Mouse (Mus musculus) midbrain, embryonic 15.5 days (tissue): ENCODE measurements around the gene Rogdi. TPM values are rescaled to one million over a fixed set of nuclear protein-coding genes. Genes with fewer than 3 reads are reported as not detected.

Experiments used
- ATAC-seq: fragments of 200-750 bp; cut with Nextera tagmentation; replicated peaks from 2 replicates; pipeline ENCODE4 v1.8.0; 2017; ENCODE audit warnings: moderate TSS enrichment
- H3K27ac ChIP-seq: fragments of 300-500 bp; sonication (generic); 2 replicates; pipeline ENCODE4 v1.5.1; 2015; ENCODE audit warnings: mild to moderate bottlenecking, inconsistent platforms
- H3K27me3 ChIP-seq: fragments of 300-500 bp; sonication (generic); replicated peaks from 2 replicates; pipeline ENCODE4 v1.6.1; 2015; ENCODE audit warnings: inconsistent platforms
- H3K36me3 ChIP-seq: fragments of 300-500 bp; sonication (generic); replicated peaks from 2 replicates; pipeline ENCODE4 v1.6.1; 2015; ENCODE audit warnings: inconsistent platforms
- H3K4me1 ChIP-seq: fragments of 300-500 bp; sonication (generic); 2 replicates; pipeline ENCODE4 v1.6.1; 2015; ENCODE audit warnings: inconsistent platforms
- H3K4me2 ChIP-seq: fragments of 300-500 bp; sonication (generic); 2 replicates; pipeline ENCODE4 v1.6.1; 2015; ENCODE audit warnings: inconsistent platforms, mild to moderate bottlenecking, moderate library complexity
- H3K4me3 ChIP-seq: fragments of 300-500 bp; sonication (generic); 2 replicates; pipeline ENCODE4 v1.5.1; 2015; ENCODE audit warnings: mild to moderate bottlenecking, inconsistent platforms
- H3K9ac ChIP-seq: fragments of 300-500 bp; sonication (generic); 2 replicates; pipeline ENCODE4 v1.6.1; 2015; ENCODE audit warnings: mild to moderate bottlenecking, inconsistent platforms
- H3K9me3 ChIP-seq: fragments of 300-500 bp; sonication (generic); 2 replicates; pipeline ENCODE4 v1.6.1; 2016; ENCODE audit warnings: inconsistent platforms
- WGBS: fragments of 180-500 bp; shearing (Covaris S2); methylation state at CpG from one replicate; pipeline ENCODE4 v1.1.7; 2015; ENCODE audit warnings: mixed read lengths; 5-methylcytosine and 5-hydroxymethylcytosine counted together
- polyA plus RNA-seq: library from polyadenylated mRNA; unstranded; fragments of >200 nt; fragmentation: Nextera tagmentation; extraction: Ambion mirVana; gene quantifications from 2 replicates; pipeline ENCODE4 v1.2.1, GENCODE M21; 2015

Rogdi gene
- polyA plus RNA-seq, 1 experiment from 2014 or later: 157 TPM

GRCm38 (mm10) chr16:5012036-5013005 lies 1.0 kb downstream of the Rogdi start:
- no peaks in the 10 kb centered on the region for H3K27me3 ChIP-seq
- no peak for ATAC-seq
- peak overlapping the region; percentile 72 for H3K4me3 ChIP-seq
- H3K9ac ChIP-seq: peak overlapping the region; percentile 70
- H3K4me2 ChIP-seq: peak overlapping the region; percentile 55
- H3K27ac ChIP-seq: peak overlapping the region; percentile 86
- no peaks in the 10 kb centered on the region for H3K9me3 ChIP-seq
- peaks cover 21% of the 10 kb centered on the region for H3K36me3 ChIP-seq
- peaks cover 13% of the 10 kb centered on the region for H3K4me1 ChIP-seq
- 51% methylated on average over 13 of the region's 13 CpGs for WGBS

GRCm38 (mm10) chr16:5011285-5011684 lies 2.1 kb downstream of the Rogdi start:
- Histone ChIP-seq H3K27ac (no peak overlapping the region), H3K4me3 (no peak overlapping the region), H3K9ac (no peak overlapping the region), H3K4me1 (peaks cover 13% of the 10 kb centered on the region), H3K36me3 (peaks cover 11% of the 10 kb centered on the region), H3K9me3 (no peaks in the 10 kb centered on the region), H3K4me2 (no peak overlapping the region), H3K27me3 (no peaks in the 10 kb centered on the region)
- no peak for ATAC-seq
- WGBS: 90% methylated on average over 7 of the region's 7 CpGs

- H3K9ac ChIP-seq: no peak overlapping the region
Observed at GRCm38 (mm10) chr16:5010371-5010935, 2.9 kb downstream of the Rogdi start.

GRCm38 (mm10) chr16:5008076-5008475 lies 5.3 kb downstream of the Rogdi start:
- H3K4me3 ChIP-seq: no peak overlapping the region
- no peaks in the 10 kb centered on the region for H3K27me3 ChIP-seq
- H3K9ac ChIP-seq: no peak overlapping the region
- no peak for ATAC-seq
- H3K4me1 ChIP-seq: peaks cover 13% of the 10 kb centered on the region
- 85% methylated on average over 12 of the region's 12 CpGs for whole genome bisulfite sequencing
- H3K36me3 ChIP-seq: no peaks in the 10 kb centered on the region
- no peaks in the 10 kb centered on the region for H3K9me3 ChIP-seq
- no peak overlapping the region for H3K27ac ChIP-seq
- H3K4me2 ChIP-seq: no peak overlapping the region

More at GRCm38 (mm10) chr16:5010371-5010935, 2.9 kb downstream of the Rogdi start:
- no peaks in the 10 kb centered on the region for H3K27me3 ChIP-seq
- peaks cover 6% of the 10 kb centered on the region for H3K36me3 ChIP-seq
- no peaks in the 10 kb centered on the region for H3K9me3 ChIP-seq
- no peak overlapping the region for H3K27ac ChIP-seq
- no peak overlapping the region for H3K4me2 ChIP-seq
- ATAC-seq: no peak
- WGBS: 85% methylated on average over 10 of the region's 10 CpGs
- H3K4me3 ChIP-seq: no peak overlapping the region
- peaks cover 13% of the 10 kb centered on the region for H3K4me1 ChIP-seq

GRCm38 (mm10) chr16:5007492-5007891 lies 5.9 kb downstream of the Rogdi start:
- 48% methylated on average over 6 of the region's 6 CpGs for WGBS
- no peak for ATAC-seq
- Histone ChIP-seq H3K27me3 (no peaks in the 10 kb centered on the region), H3K36me3 (no peaks in the 10 kb centered on the region), H3K4me2 (no peak overlapping the region), H3K27ac (no peak overlapping the region), H3K4me3 (no peak overlapping the region), H3K9me3 (no peaks in the 10 kb centered on the region), H3K4me1 (peaks cover 9% of the 10 kb centered on the region), H3K9ac (no peak overlapping the region)

GRCm38 (mm10) chr16:5007067-5007466 lies 6.3 kb downstream of the Rogdi start, which contains the start of gene Smim22:
Gene Smim22, plus strand, starts transcription at chr16:5007288.
- Histone ChIP-seq H3K9ac (no peak within 1 kb of the TSS), H3K4me2 (no peak within 1 kb of the TSS), H3K27me3 (no peaks in the 10 kb centered on the region), H3K4me3 (no peak within 1 kb of the TSS), H3K27ac (no peak within 1 kb of the TSS), H3K4me1 (peaks cover 5% of the 10 kb centered on the region), H3K9me3 (no peaks in the 10 kb centered on the region), H3K36me3 (no peaks in the 10 kb centered on the region)
- no peak for ATAC-seq
- WGBS: 58% methylated on average over 5 of the region's 5 CpGs

GRCm38 (mm10) chr16:5000611-5001010 lies 12.7 kb downstream of the Rogdi start:
- Histone ChIP-seq H3K9ac (no peak overlapping the region), H3K27ac (no peak overlapping the region), H3K4me1 (no peaks in the 10 kb centered on the region), H3K27me3 (no peaks in the 10 kb centered on the region), H3K4me3 (no peak overlapping the region), H3K9me3 (no peaks in the 10 kb centered on the region), H3K36me3 (no peaks in the 10 kb centered on the region), H3K4me2 (no peak overlapping the region)
- ATAC-seq: no peak
- WGBS: 64% methylated on average over 3 of the region's 3 CpGs

GRCm38 (mm10) chr16:4998984-4999383 lies 14.4 kb downstream of the Rogdi start:
- no peak overlapping the region for H3K27ac ChIP-seq
- WGBS: 79% methylated on average over 1 of the region's 1 CpGs
- H3K4me3 ChIP-seq: no peak overlapping the region
- no peaks in the 10 kb centered on the region for H3K9me3 ChIP-seq
- no peaks in the 10 kb centered on the region for H3K4me1 ChIP-seq
- ATAC-seq: no peak
- H3K27me3 ChIP-seq: no peaks in the 10 kb centered on the region
- no peak overlapping the region for H3K9ac ChIP-seq
- H3K36me3 ChIP-seq: no peaks in the 10 kb centered on the region
- no peak overlapping the region for H3K4me2 ChIP-seq

GRCm38 (mm10) chr16:4997553-4997952 lies 15.8 kb downstream of the Rogdi start, which contains the start of gene Sept12:
Gene Sept12, minus strand, starts transcription at chr16:4997852.
- no peak within 1 kb of the TSS for H3K4me2 ChIP-seq
- no peaks in the 10 kb centered on the region for H3K36me3 ChIP-seq
- no peaks in the 10 kb centered on the region for H3K27me3 ChIP-seq
- no peaks in the 10 kb centered on the region for H3K9me3 ChIP-seq
- H3K27ac ChIP-seq: no peak within 1 kb of the TSS
- 54% methylated on average over 3 of the region's 3 CpGs for WGBS
- no peak within 1 kb of the TSS for H3K4me3 ChIP-seq
- H3K9ac ChIP-seq: no peak within 1 kb of the TSS
- no peaks in the 10 kb centered on the region for H3K4me1 ChIP-seq
- ATAC-seq: no peak

- Histone ChIP-seq H3K9ac (no peak overlapping the region), H3K9me3 (no peaks in the 10 kb centered on the region), H3K4me3 (no peak overlapping the region), H3K27ac (no peak overlapping the region), H3K4me1 (no peaks in the 10 kb centered on the region), H3K4me2 (no peak overlapping the region), H3K27me3 (no peaks in the 10 kb centered on the region), H3K36me3 (no peaks in the 10 kb centered on the region)
- 86% methylated on average over 4 of the region's 4 CpGs for WGBS
- no peak for ATAC-seq
Observed at GRCm38 (mm10) chr16:4993276-4993675, 20.1 kb downstream of the Rogdi start.

GRCm38 (mm10) chr16:4984717-4985116 lies 28.6 kb downstream of the Rogdi start:
- Histone ChIP-seq H3K27me3 (no peaks in the 10 kb centered on the region), H3K4me3 (no peak overlapping the region), H3K4me2 (no peak overlapping the region), H3K36me3 (no peaks in the 10 kb centered on the region), H3K27ac (no peak overlapping the region), H3K9ac (no peak overlapping the region), H3K4me1 (no peaks in the 10 kb centered on the region), H3K9me3 (no peaks in the 10 kb centered on the region)
- ATAC-seq: no peak
- 92% methylated on average over 12 of the region's 12 CpGs for WGBS

- Histone ChIP-seq H3K27me3 (no peaks in the 10 kb centered on the region), H3K4me1 (no peaks in the 10 kb centered on the region), H3K36me3 (no peaks in the 10 kb centered on the region), H3K9me3 (no peaks in the 10 kb centered on the region), H3K4me2 (no peak overlapping the region), H3K9ac (no peak overlapping the region), H3K27ac (no peak overlapping the region), H3K4me3 (no peak overlapping the region)
- 76% methylated on average over 4 of the region's 4 CpGs for WGBS
- ATAC-seq: no peak
Observed at GRCm38 (mm10) chr16:4979755-4980380, 33.5 kb downstream of the Rogdi start.
